Mouse (Mus musculus): ENCODE measurements at regions not wholly inside any gene's neighbourhood (a gene's known extent, or its start where the extent isn't known, plus 50 kb on each side); places are given as distances from the start of the nearest gene placed in this dataset.
"Not testable (repeated sequence)": the region's sequence is repeated elsewhere in the genome, so short reads cannot be mapped to it uniquely, and the experiment has no call there.

DNA sequence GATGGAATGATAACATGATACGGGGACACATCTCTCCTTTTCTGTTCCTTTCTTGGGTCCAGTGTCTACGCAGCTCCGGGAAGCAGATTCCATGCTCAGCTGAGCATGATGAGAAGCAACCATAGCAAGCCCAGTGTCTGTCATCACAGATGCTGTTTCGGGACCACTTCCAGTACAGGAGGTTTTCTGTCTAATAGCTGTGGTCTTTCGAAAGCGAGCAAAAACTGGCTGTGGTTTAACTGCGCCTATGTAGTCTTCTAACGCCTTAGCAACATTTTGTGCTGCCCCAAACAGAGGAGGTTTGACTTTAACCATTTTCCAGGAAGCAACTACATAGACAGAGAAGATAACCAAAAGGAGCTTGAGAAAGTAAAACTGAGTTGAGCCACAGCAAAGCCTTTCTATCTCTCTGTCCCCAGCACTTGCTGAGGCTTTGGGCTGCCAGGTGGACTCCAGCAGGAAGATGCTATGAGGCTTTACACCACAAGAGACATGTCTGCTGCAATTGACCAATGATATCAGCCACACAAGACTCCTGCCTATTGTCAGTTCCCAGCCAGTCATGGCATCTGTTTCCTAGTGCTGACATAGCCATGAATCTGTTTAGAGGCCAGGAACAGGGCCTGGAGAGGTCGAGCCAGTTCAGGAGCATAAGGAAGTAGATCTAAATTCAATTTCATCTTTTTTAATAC is 95.1 kb downstream of the Stard3nl start:
- not testable (repeated sequence) for H3K27me3 ChIP-seq (replicated peaks; ENCODE audit: insufficient read depth, low read length); H3K27ac ChIP-seq (ENCODE audit: low read length); H3K4me1 ChIP-seq (ENCODE audit: insufficient read depth, low read depth, low read length); H3K9me3 ChIP-seq (ENCODE audit: low read length); H3K9ac ChIP-seq (replicated peaks; ENCODE audit: low read depth); ATAC-seq; H3K4me3 ChIP-seq (ENCODE audit: low read depth, low read length); H3K4me2 ChIP-seq (replicated peaks; ENCODE audit: low read depth, low read length); H3K36me3 ChIP-seq (ENCODE audit: insufficient read depth, low read length); DNase-seq (ENCODE audit: low spot score)
- 79% methylated on average over 9 of the region's 9 CpGs for WGBS

DNA sequence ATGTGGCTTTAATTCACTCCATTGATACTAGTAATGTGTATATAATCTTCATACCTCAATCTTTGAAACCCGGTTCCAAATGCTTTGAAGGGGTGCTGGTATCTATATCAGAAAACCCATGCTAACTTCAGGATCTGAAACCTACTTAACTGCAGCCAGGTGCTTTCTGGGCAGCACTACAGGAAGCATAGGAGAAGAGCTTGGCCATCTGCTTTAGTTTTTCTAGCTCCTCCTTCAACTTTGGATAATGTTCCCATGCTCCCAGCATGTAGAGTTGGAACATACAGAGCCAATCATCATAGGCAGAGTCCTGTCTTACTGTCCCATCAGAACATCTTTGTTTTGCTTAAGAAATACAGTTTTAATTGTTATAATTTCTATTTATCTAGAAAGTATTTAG is 99.3 kb downstream of the Stard3nl start:
- Histone ChIP-seq H3K27ac (ENCODE audit: low read length) (no peak overlapping the region), H3K4me3 (ENCODE audit: low read depth, low read length) (no peak overlapping the region), H3K4me2 (replicated peaks; ENCODE audit: low read depth, low read length) (no peak overlapping the region), H3K4me1 (ENCODE audit: insufficient read depth, low read depth, low read length) (no peaks in the 10 kb centered on the region), H3K27me3 (replicated peaks; ENCODE audit: insufficient read depth, low read length) (no peaks in the 10 kb centered on the region), H3K36me3 (ENCODE audit: insufficient read depth, low read length) (no peaks in the 10 kb centered on the region), H3K9me3 (ENCODE audit: low read length) (no peaks in the 10 kb centered on the region), H3K9ac (replicated peaks; ENCODE audit: low read depth) (no peak overlapping the region)
- 68% methylated on average over 1 of the region's 1 CpGs for WGBS
- TF ChIP-seq EP300 (IDR thresholded peaks at IDR 0.05) (no peak), CTCF (IDR thresholded peaks at IDR 0.05) (no peak)
- no peak for DNase-seq (ENCODE audit: low spot score)
- no peak for ATAC-seq

DNA sequence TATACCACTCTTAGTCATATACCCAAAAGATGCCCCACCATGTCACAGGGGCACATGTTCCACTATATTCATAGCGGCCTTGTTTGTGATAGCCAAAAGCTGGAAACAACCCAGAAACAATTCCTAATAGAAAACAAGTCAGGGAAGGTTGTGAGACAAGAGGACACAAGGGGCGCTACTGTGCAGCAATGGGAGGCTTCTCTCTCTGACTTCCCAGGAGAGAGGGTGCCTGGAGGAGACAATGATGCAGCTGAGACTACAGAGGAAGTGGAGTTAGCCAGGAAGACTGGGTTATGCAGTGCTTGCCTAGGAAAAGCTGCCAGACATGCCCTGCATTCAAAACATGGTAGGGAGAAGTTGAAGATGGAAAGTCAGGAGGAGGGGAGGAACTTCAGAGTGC is 102.6 kb downstream of the Stard3nl start:
- H3K36me3 ChIP-seq (ENCODE audit: insufficient read depth, low read length) = no peaks in the 10 kb centered on the region
- TF ChIP-seq EP300 (IDR thresholded peaks at IDR 0.05) = no peak
- TF ChIP-seq CTCF (IDR thresholded peaks at IDR 0.05) = no peak
- ATAC-seq (no peak), DNase-seq (ENCODE audit: low spot score) (no peak)
- 46% methylated on average over 2 of the region's 2 CpGs for WGBS
- no peaks in the 10 kb centered on the region for H3K9me3 ChIP-seq (ENCODE audit: low read length)
- H3K4me1 ChIP-seq (ENCODE audit: insufficient read depth, low read depth, low read length) = no peaks in the 10 kb centered on the region
- H3K4me3 ChIP-seq (ENCODE audit: low read depth, low read length) = no peak overlapping the region
- no peaks in the 10 kb centered on the region for H3K27me3 ChIP-seq (replicated peaks; ENCODE audit: insufficient read depth, low read length)
- H3K27ac ChIP-seq (ENCODE audit: low read length) = no peak overlapping the region
- H3K9ac ChIP-seq (replicated peaks; ENCODE audit: low read depth) = no peak overlapping the region
- no peak overlapping the region for H3K4me2 ChIP-seq (replicated peaks; ENCODE audit: low read depth, low read length)

- TF ChIP-seq CTCF (IDR thresholded peaks at IDR 0.05) = 0 out of 2 replicates have a peak, but pooled peaks have one; percentile 15
- no peak for TF ChIP-seq EP300 (IDR thresholded peaks at IDR 0.05)
- no peak overlapping the region for H3K4me3 ChIP-seq (ENCODE audit: low read depth, low read length)
- H3K4me1 ChIP-seq (ENCODE audit: insufficient read depth, low read depth, low read length) = no peaks in the 10 kb centered on the region
- H3K27me3 ChIP-seq (replicated peaks; ENCODE audit: insufficient read depth, low read length) = no peaks in the 10 kb centered on the region
- DNase-seq (ENCODE audit: low spot score) = no peak
- H3K36me3 ChIP-seq (ENCODE audit: insufficient read depth, low read length) = no peaks in the 10 kb centered on the region
- H3K27ac ChIP-seq (ENCODE audit: low read length) = no peak overlapping the region
- no peak overlapping the region for H3K4me2 ChIP-seq (replicated peaks; ENCODE audit: low read depth, low read length)
- H3K9ac ChIP-seq (replicated peaks; ENCODE audit: low read depth) = no peak overlapping the region
- WGBS = 72% methylated on average over 1 of the region's 1 CpGs
- H3K9me3 ChIP-seq (ENCODE audit: low read length) = no peaks in the 10 kb centered on the region
- ATAC-seq = no peak
Measured at GRCm38 (mm10) chr13:19283161-19283560, 112.4 kb downstream of the Stard3nl start.

GRCm38 (mm10) chr13:19272548-19273295 is 122.9 kb downstream of the Stard3nl start:
- H3K9ac ChIP-seq (replicated peaks; ENCODE audit: low read depth); H3K36me3 ChIP-seq (ENCODE audit: insufficient read depth, low read length); H3K4me3 ChIP-seq (ENCODE audit: low read depth, low read length); H3K27ac ChIP-seq (ENCODE audit: low read length); H3K4me2 ChIP-seq (replicated peaks; ENCODE audit: low read depth, low read length); DNase-seq (ENCODE audit: low spot score); H3K4me1 ChIP-seq (ENCODE audit: insufficient read depth, low read depth, low read length); H3K27me3 ChIP-seq (replicated peaks; ENCODE audit: insufficient read depth, low read length); ATAC-seq; H3K9me3 ChIP-seq (ENCODE audit: low read length): not testable (repeated sequence)
- 85% methylated on average over 6 of the region's 6 CpGs for WGBS

- ATAC-seq; H3K27me3 ChIP-seq (replicated peaks; ENCODE audit: insufficient read depth, low read length); H3K4me2 ChIP-seq (replicated peaks; ENCODE audit: low read depth, low read length); H3K4me3 ChIP-seq (ENCODE audit: low read depth, low read length); H3K4me1 ChIP-seq (ENCODE audit: insufficient read depth, low read depth, low read length); DNase-seq (ENCODE audit: low spot score); H3K9ac ChIP-seq (replicated peaks; ENCODE audit: low read depth); H3K27ac ChIP-seq (ENCODE audit: low read length); H3K9me3 ChIP-seq (ENCODE audit: low read length); H3K36me3 ChIP-seq (ENCODE audit: insufficient read depth, low read length): not testable (repeated sequence)
- WGBS = 79% methylated on average over 11 of the region's 12 CpGs
Measured at GRCm38 (mm10) chr13:19264996-19265395, 130.6 kb downstream of the Stard3nl start.

- H3K9ac ChIP-seq (replicated peaks; ENCODE audit: low read depth); H3K27me3 ChIP-seq (replicated peaks; ENCODE audit: insufficient read depth, low read length); H3K36me3 ChIP-seq (ENCODE audit: insufficient read depth, low read length); H3K4me3 ChIP-seq (ENCODE audit: low read depth, low read length); DNase-seq (ENCODE audit: low spot score); ATAC-seq; H3K4me1 ChIP-seq (ENCODE audit: insufficient read depth, low read depth, low read length); H3K27ac ChIP-seq (ENCODE audit: low read length); H3K9me3 ChIP-seq (ENCODE audit: low read length); H3K4me2 ChIP-seq (replicated peaks; ENCODE audit: low read depth, low read length): not testable (repeated sequence)
- WGBS = 44% methylated on average over 6 of the region's 7 CpGs
Measured at GRCm38 (mm10) chr13:19246558-19246957, 149.0 kb downstream of the Stard3nl start.

DNA sequence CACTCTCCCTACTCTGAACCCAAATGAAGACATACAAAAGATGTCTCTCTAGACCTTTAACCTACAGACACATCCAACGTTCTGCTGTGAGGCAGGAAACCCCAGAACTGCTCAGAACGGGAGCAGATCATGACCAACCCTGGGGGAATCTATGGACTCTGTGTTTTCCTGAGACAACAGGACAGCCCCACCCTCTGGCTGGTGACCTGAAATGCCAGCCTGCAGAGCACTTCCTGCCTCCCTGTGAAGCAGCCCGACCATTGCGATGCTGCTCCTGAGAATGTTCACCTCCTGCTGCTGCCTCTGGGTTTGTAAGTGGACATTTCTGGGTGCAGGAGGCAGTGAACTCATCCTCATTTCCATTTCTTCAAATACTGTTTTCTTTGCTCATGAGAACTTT is 153.0 kb downstream of the Stard3nl start:
- H3K27ac ChIP-seq (ENCODE audit: low read length); H3K4me1 ChIP-seq (ENCODE audit: insufficient read depth, low read depth, low read length); H3K36me3 ChIP-seq (ENCODE audit: insufficient read depth, low read length); DNase-seq (ENCODE audit: low spot score); ATAC-seq; H3K4me3 ChIP-seq (ENCODE audit: low read depth, low read length); H3K27me3 ChIP-seq (replicated peaks; ENCODE audit: insufficient read depth, low read length); H3K9ac ChIP-seq (replicated peaks; ENCODE audit: low read depth); H3K9me3 ChIP-seq (ENCODE audit: low read length); H3K4me2 ChIP-seq (replicated peaks; ENCODE audit: low read depth, low read length): not testable (repeated sequence)
- WGBS = 39% methylated on average over 4 of the region's 4 CpGs
